10 mouse cellular contexts compared by ENCODE assay signal in genomic region chr10:75318206-75318605, GRCm38 (mm10). TPM values are rescaled to one million over a fixed set of nuclear protein-coding genes. Genes with fewer than 3 reads are reported as not detected.
DNase-seq lines count a peak whose midpoint lies in the region; ATAC-seq lines count a peak whose summit lies in the region.
"Had no signal": no experiment of that assay in that cellular context is flagged by ENCODE, and none has a peak within 500 bp of the region (broad histone marks: within the 10 kb centered on the region; RNA-seq: fewer than 3 reads in every experiment).

No protein-coding gene starts in this region.

- H3K9ac ChIP-seq in forebrain, embryonic 14.5 days (ENCODE audit: low read length), result no peak overlapping the region
- no peak overlapping the region for H3K9ac ChIP-seq in forebrain, embryonic 13.5 days
- H3K9ac ChIP-seq in limb, embryonic 15.5 days, result no peak overlapping the region
- H3K9ac ChIP-seq in stomach, embryonic 15.5 days, result no peak overlapping the region

- peaks cover 2% of the 10 kb centered on the region; the same call in 1 of the 2 replicates for H3K4me1 ChIP-seq in forebrain, embryonic 14.5 days (ENCODE audit: control insufficient read depth, insufficient read depth, low read length)
- H3K4me1 ChIP-seq in forebrain, embryonic 13.5 days, result peaks cover 13% of the 10 kb centered on the region
- H3K4me1 ChIP-seq in megakaryocyte, embryonic 14.5 days, result peaks cover 98% of the 10 kb centered on the region
- H3K4me1 ChIP-seq in limb, embryonic 15.5 days, result peaks cover 22% of the 10 kb centered on the region
- peaks cover 23% of the 10 kb centered on the region for H3K4me1 ChIP-seq in stomach, embryonic 15.5 days

- H3K27me3 ChIP-seq in forebrain, embryonic 14.5 days (replicated peaks; ENCODE audit: control insufficient read depth, insufficient read depth, low read length), result peaks cover 21% of the 10 kb centered on the region
- peaks cover 45% of the 10 kb centered on the region for H3K27me3 ChIP-seq in forebrain, embryonic 13.5 days
- no peaks in the 10 kb centered on the region for H3K27me3 ChIP-seq in megakaryocyte, embryonic 14.5 days (replicated peaks)
- peaks cover 39% of the 10 kb centered on the region for H3K27me3 ChIP-seq in limb, embryonic 15.5 days
- peaks cover 22% of the 10 kb centered on the region for H3K27me3 ChIP-seq in stomach, embryonic 15.5 days (replicated peaks)

- WGBS in forebrain, embryonic 14.5 days, result 87% methylated on average over 6 of the region's 6 CpGs
- 90% methylated on average over 6 of the region's 6 CpGs for WGBS in forebrain, embryonic 13.5 days
- 79% methylated on average over 6 of the region's 6 CpGs for WGBS in limb, embryonic 15.5 days
- WGBS in stomach, embryonic 15.5 days, result 77% methylated on average over 6 of the region's 6 CpGs

- no peak overlapping the region for H3K27ac ChIP-seq in forebrain, embryonic 14.5 days (ENCODE audit: low read depth, low read length)
- no peak overlapping the region for H3K27ac ChIP-seq in forebrain, embryonic 13.5 days
- no peak overlapping the region for H3K27ac ChIP-seq in limb, embryonic 15.5 days
- H3K27ac ChIP-seq in stomach, embryonic 15.5 days, result no peak overlapping the region

- 0 out of 2 replicates have a peak, but pooled peaks cover 1% of the 10 kb centered on the region for H3K36me3 ChIP-seq in forebrain, embryonic 14.5 days (ENCODE audit: control insufficient read depth, insufficient read depth, low read length)
- H3K36me3 ChIP-seq in forebrain, embryonic 13.5 days (ENCODE audit: poor library complexity, severe bottlenecking), result no peaks in the 10 kb centered on the region
- peaks cover 58% of the 10 kb centered on the region for H3K36me3 ChIP-seq in megakaryocyte, embryonic 14.5 days (replicated peaks; ENCODE audit: low read length)
- H3K36me3 ChIP-seq in limb, embryonic 15.5 days, result peaks cover under 1% of the 10 kb centered on the region; the same call in 1 of the 2 replicates
- no peaks in the 10 kb centered on the region for H3K36me3 ChIP-seq in stomach, embryonic 15.5 days

- ATAC-seq in forebrain, embryonic 14.5 days, result no peak
- ATAC-seq in forebrain, embryonic 13.5 days, result no peak
- ATAC-seq in megakaryocyte, adult 5-6 weeks (ENCODE audit: poor library complexity, severe bottlenecking), result no peak
- no peak for ATAC-seq in limb, embryonic 15.5 days (ENCODE audit: insufficient number of reproducible peaks, low FRiP score, low TSS enrichment, low read depth)
- no peak for ATAC-seq in stomach, embryonic 15.5 days (ENCODE audit: insufficient read depth, low FRiP score, low read depth)

- peak overlapping the region; percentile 39; the same call in 1 of the 2 replicates for H3K4me3 ChIP-seq in forebrain, embryonic 14.5 days (ENCODE audit: low read depth, low read length)
- H3K4me3 ChIP-seq in forebrain, embryonic 13.5 days, result no peak overlapping the region
- peak overlapping the region; percentile 99 for H3K4me3 ChIP-seq in megakaryocyte, embryonic 14.5 days (replicated peaks)
- H3K4me3 ChIP-seq in limb, embryonic 15.5 days, result peak overlapping the region; percentile 49; the same call in 1 of the 2 replicates
- peak overlapping the region; percentile 52; the same call in 1 of the 2 replicates for H3K4me3 ChIP-seq in stomach, embryonic 15.5 days (replicated peaks)

- no peaks in the 10 kb centered on the region for H3K9me3 ChIP-seq in forebrain, embryonic 14.5 days (replicated peaks; ENCODE audit: control insufficient read depth, low read length)
- no peaks in the 10 kb centered on the region for H3K9me3 ChIP-seq in forebrain, embryonic 13.5 days (replicated peaks)
- no peaks in the 10 kb centered on the region for H3K9me3 ChIP-seq in megakaryocyte, embryonic 14.5 days
- no peaks in the 10 kb centered on the region for H3K9me3 ChIP-seq in limb, embryonic 15.5 days
- H3K9me3 ChIP-seq in stomach, embryonic 15.5 days, result no peaks in the 10 kb centered on the region

- no peak for DNase-seq in forebrain, embryonic 14.5 days (ENCODE audit: low spot score)
- DNase-seq in B cell, adult 2 months, result no peak
- no peak for DNase-seq in embryo, embryonic 11 days
- DNase-seq: adrenal gland, adult 8-10 months; kidney, postnatal 14 days had no signal

- no peak overlapping the region for H3K4me2 ChIP-seq in forebrain, embryonic 14.5 days (ENCODE audit: low read length)
- H3K4me2 ChIP-seq in forebrain, embryonic 13.5 days, result no peak overlapping the region; the same call in 1 of the 2 replicates
- no peak overlapping the region for H3K4me2 ChIP-seq in limb, embryonic 15.5 days
- peak overlapping the region; percentile 93; the same call in 1 of the 2 replicates for H3K4me2 ChIP-seq in stomach, embryonic 15.5 days

RNA-seq across cellular contexts. Expression of gene Adora2a, which starts 1.5 kb away (rescaled TPM):
- 8.8 and 12.5 TPM in 2 replicates for polyA plus RNA-seq in forebrain, embryonic 14.5 days (2014; fragmentation: Nextera tagmentation; extraction: Ambion mirVana)
- polyA plus RNA-seq in forebrain, embryonic 13.5 days (2015; fragmentation: Nextera tagmentation; extraction: Ambion mirVana), result 3.2 and 3.5 TPM in 2 replicates
- 10.7 and 16.9 TPM in 2 replicates for polyA plus RNA-seq in megakaryocyte, embryonic 14.5 days (2012; ENCODE audit: insufficient read depth, low replicate concordance)
- 3.3 TPM in 2 replicates for total RNA-seq in megakaryocyte, adult 5-6 weeks (2015)
- total RNA-seq in megakaryocyte, adult 5-6 weeks (2017), result 2.6 and 3.0 TPM in 2 replicates
- polyA plus RNA-seq in limb, embryonic 15.5 days (2015; fragmentation: Nextera tagmentation; extraction: Ambion mirVana), result 1.9 and 2.9 TPM in 2 replicates
- polyA plus RNA-seq in stomach, embryonic 15.5 days (2015; fragmentation: Nextera tagmentation; extraction: Ambion mirVana), result 2.6 and 2.9 TPM in 2 replicates
